Mouse (Mus musculus) ES-Bruce4 (cell line): ENCODE measurements at regions not wholly inside any gene's neighbourhood (a gene's known extent, or its start where the extent isn't known, plus 50 kb on each side); places are given as distances from the start of the nearest gene placed in this dataset.

ENCODE experiments used
- H3K27ac ChIP-seq: 2 replicates; pipeline ENCODE4 v1.5.1; 2012; ENCODE audit warnings: low read length, inconsistent platforms; ENCODE audit not compliant: insufficient read depth
- H3K27me3 ChIP-seq: 2 replicates; pipeline ENCODE4 v1.6.1; 2012; ENCODE audit warnings: mild to moderate bottlenecking, low read length, inconsistent platforms; ENCODE audit not compliant: control insufficient read depth, poor library complexity, insufficient read depth, severe bottlenecking
- H3K36me3 ChIP-seq: 2 replicates; pipeline ENCODE4 v1.6.1; 2012; ENCODE audit warnings: inconsistent platforms, mild to moderate bottlenecking, low read length, moderate library complexity; ENCODE audit not compliant: control insufficient read depth, poor library complexity, insufficient read depth, severe bottlenecking
- H3K4me1 ChIP-seq: one replicate; pipeline ENCODE4 v1.8.1; 2011; ENCODE audit warnings: low read length; ENCODE audit not compliant: control insufficient read depth, insufficient read depth
- H3K4me3 ChIP-seq: 2 replicates; pipeline ENCODE4 v1.5.1; 2011; ENCODE audit warnings: low read depth, mild to moderate bottlenecking, low read length
- H3K9ac ChIP-seq: 2 replicates; pipeline ENCODE4 v1.6.1; 2012; ENCODE audit warnings: low read depth, mild to moderate bottlenecking, inconsistent platforms; ENCODE audit not compliant: poor library complexity, severe bottlenecking
- H3K9me3 ChIP-seq: replicated peaks from 2 replicates; pipeline ENCODE4 v1.6.1; 2012; ENCODE audit warnings: mild to moderate bottlenecking, low read length, inconsistent platforms; ENCODE audit not compliant: control insufficient read depth, poor library complexity, insufficient read depth, severe bottlenecking
- CTCF ChIP-seq: IDR thresholded peaks from one replicate; pipeline ENCODE4 v1.8.1; 2011; ENCODE audit warnings: low read depth, low read length
- EP300 ChIP-seq: IDR thresholded peaks from 2 replicates; pipeline ENCODE4 v1.6.1; 2011; ENCODE audit warnings: low read depth, low read length; ENCODE audit not compliant: insufficient read depth
- POLR2A ChIP-seq: IDR thresholded peaks from one replicate; pipeline ENCODE4 v1.8.1; 2011; ENCODE audit warnings: low read length; ENCODE audit not compliant: insufficient read depth

GRCm38 (mm10) chr6:51078353-51078966 lies 354.0 kb upstream of the Nfe2l3 start:
- Histone ChIP-seq H3K27ac (no peak overlapping the region), H3K4me1 (no peaks in the 10 kb centered on the region)
- TF ChIP-seq CTCF = no peak

GRCm38 (mm10) chr6:51078967-51079355 lies 353.5 kb upstream of the Nfe2l3 start:
- Histone ChIP-seq H3K9me3 (no peaks in the 10 kb centered on the region; the same call in 1 of the 2 replicates), H3K4me1 (no peaks in the 10 kb centered on the region), H3K4me3 (no peak overlapping the region), H3K36me3 (no peaks in the 10 kb centered on the region), H3K27ac (no peak overlapping the region), H3K27me3 (no peaks in the 10 kb centered on the region), H3K9ac (no peak overlapping the region)
- no peak for TF ChIP-seq POLR2A
- no peak for TF ChIP-seq EP300
- TF ChIP-seq CTCF = no peak

More at GRCm38 (mm10) chr6:51078353-51078966, 354.0 kb upstream of the Nfe2l3 start:
- H3K4me3 ChIP-seq = no peak overlapping the region
- no peaks in the 10 kb centered on the region; the same call in 1 of the 2 replicates for H3K9me3 ChIP-seq
- H3K9ac ChIP-seq = no peak overlapping the region
- H3K36me3 ChIP-seq = no peaks in the 10 kb centered on the region
- no peaks in the 10 kb centered on the region for H3K27me3 ChIP-seq

- Histone ChIP-seq H3K36me3 (no peaks in the 10 kb centered on the region), H3K27ac (no peak overlapping the region), H3K9ac (no peak overlapping the region), H3K9me3 (no peaks in the 10 kb centered on the region; the same call in 1 of the 2 replicates), H3K4me3 (no peak overlapping the region), H3K4me1 (no peaks in the 10 kb centered on the region), H3K27me3 (no peaks in the 10 kb centered on the region)
- TF ChIP-seq EP300 (no peak), POLR2A (no peak), CTCF (no peak)
Observed at GRCm38 (mm10) chr6:51081056-51081455, 351.4 kb upstream of the Nfe2l3 start.

- H3K4me1 ChIP-seq = no peaks in the 10 kb centered on the region
- no peaks in the 10 kb centered on the region for H3K36me3 ChIP-seq
- no peak overlapping the region for H3K27ac ChIP-seq
- H3K27me3 ChIP-seq = no peaks in the 10 kb centered on the region
- H3K9ac ChIP-seq = no peak overlapping the region
- TF ChIP-seq POLR2A = no peak
- H3K9me3 ChIP-seq = no peaks in the 10 kb centered on the region
- H3K4me3 ChIP-seq = no peak overlapping the region
Observed at GRCm38 (mm10) chr6:51084656-51085055, 347.8 kb upstream of the Nfe2l3 start.

GRCm38 (mm10) chr6:51085547-51085946 lies 346.9 kb upstream of the Nfe2l3 start:
- H3K9ac ChIP-seq = no peak overlapping the region
- no peaks in the 10 kb centered on the region for H3K4me1 ChIP-seq
- H3K27me3 ChIP-seq = no peaks in the 10 kb centered on the region
- H3K9me3 ChIP-seq = no peaks in the 10 kb centered on the region
- no peak overlapping the region for H3K27ac ChIP-seq
- H3K36me3 ChIP-seq = no peaks in the 10 kb centered on the region
- TF ChIP-seq CTCF = no peak
- TF ChIP-seq EP300 = no peak
- TF ChIP-seq POLR2A = no peak
- no peak overlapping the region for H3K4me3 ChIP-seq

- no peak overlapping the region for H3K4me3 ChIP-seq
- TF ChIP-seq EP300 (no peak), POLR2A (no peak), CTCF (no peak)
- no peak overlapping the region for H3K27ac ChIP-seq
- H3K9me3 ChIP-seq = no peaks in the 10 kb centered on the region
- H3K4me1 ChIP-seq = no peaks in the 10 kb centered on the region
- H3K9ac ChIP-seq = no peak overlapping the region
- no peaks in the 10 kb centered on the region for H3K27me3 ChIP-seq
- H3K36me3 ChIP-seq = no peaks in the 10 kb centered on the region
Observed at GRCm38 (mm10) chr6:51086347-51086746, 346.1 kb upstream of the Nfe2l3 start.
